In the genomic region with DNA sequence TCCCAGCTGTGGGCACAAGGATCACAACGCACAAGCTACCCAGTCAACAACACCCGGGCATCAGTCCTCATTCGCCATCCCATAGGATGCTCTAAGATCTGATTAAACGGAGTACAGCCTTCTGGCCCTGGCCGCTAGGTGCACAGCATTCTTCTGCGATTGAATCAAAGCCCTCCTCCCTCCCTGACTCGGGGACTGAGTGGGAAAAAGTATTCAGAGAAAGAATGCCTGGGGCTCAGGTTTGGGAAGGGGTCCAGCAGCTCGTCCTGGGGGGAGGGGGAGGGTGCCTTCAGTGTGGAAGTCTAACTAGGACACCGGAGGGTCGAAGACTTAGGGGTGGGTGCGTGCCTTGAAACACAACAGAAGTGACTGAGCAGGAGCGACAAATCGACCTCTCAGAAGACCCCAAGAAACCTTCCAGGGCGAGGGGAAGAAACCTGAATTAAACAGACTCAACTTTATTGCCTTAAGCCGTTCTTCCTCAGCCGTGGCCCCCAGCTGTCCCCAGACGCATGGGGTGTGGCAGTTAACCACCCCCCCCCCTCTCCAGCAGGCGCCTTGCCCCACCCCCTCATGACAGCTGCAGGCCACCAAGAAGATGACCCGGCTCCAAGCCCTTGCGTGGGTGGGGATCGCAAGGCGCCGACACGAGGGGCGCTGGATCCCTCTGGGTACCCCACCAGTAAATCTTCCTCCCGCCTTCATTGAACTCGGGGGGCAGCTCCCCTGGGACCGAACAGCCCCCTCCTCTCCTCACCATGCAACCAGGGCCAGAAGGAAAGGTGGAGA, we compare ENCODE assay signal across 8 mouse cellular contexts. TPM values are rescaled to one million over a fixed set of nuclear protein-coding genes. Genes with fewer than 3 reads are reported as not detected.
DNase-seq lines count a peak whose midpoint lies in the region; ATAC-seq lines count a peak whose summit lies in the region.

No protein-coding gene starts in this region.

- H3K9me3 ChIP-seq in megakaryocyte, embryonic 14.5 days, result peaks cover 15% of the 10 kb centered on the region
- no peaks in the 10 kb centered on the region for H3K9me3 ChIP-seq in embryonic facial prominence, embryonic 15.5 days (replicated peaks)

- WGBS in embryonic facial prominence, embryonic 15.5 days, result 2% methylated on average over 27 of the region's 28 CpGs

- no peak for ATAC-seq in megakaryocyte, adult 5-6 weeks (ENCODE audit: poor library complexity, severe bottlenecking)
- ATAC-seq in embryonic facial prominence, embryonic 15.5 days (ENCODE audit: insufficient number of reproducible peaks, low FRiP score, low TSS enrichment, low read depth), result peak; percentile 41

- H3K36me3 ChIP-seq in megakaryocyte, embryonic 14.5 days (replicated peaks; ENCODE audit: low read length), result no peaks in the 10 kb centered on the region
- H3K36me3 ChIP-seq in embryonic facial prominence, embryonic 15.5 days, result no peaks in the 10 kb centered on the region

- H3K9ac ChIP-seq in embryonic facial prominence, embryonic 15.5 days, result 0 out of 2 replicates have a peak overlapping the region, but pooled peaks have one; percentile 28

- DNase-seq in heart, postnatal 4 days, result peak; percentile 42
- peak; percentile 35 for DNase-seq in lung, postnatal 10 days
- DNase-seq in right cerebral cortex, adult 2 months (ENCODE audit: low spot score in 2 of 2), result no peak
- no peak for DNase-seq in spleen, adult 18-20 months
- no peak for DNase-seq in left cerebral cortex, adult 9 months (ENCODE audit: low spot score in 2 of 2)

- H3K27me3 ChIP-seq in megakaryocyte, embryonic 14.5 days (replicated peaks), result peaks cover 73% of the 10 kb centered on the region
- 0 out of 2 replicates have a peak, but pooled peaks cover 8% of the 10 kb centered on the region for H3K27me3 ChIP-seq in embryonic facial prominence, embryonic 15.5 days

- H3K4me1 ChIP-seq in megakaryocyte, embryonic 14.5 days, result peaks cover 25% of the 10 kb centered on the region
- H3K4me1 ChIP-seq in embryonic facial prominence, embryonic 15.5 days, result peaks cover 22% of the 10 kb centered on the region

- H3K4me2 ChIP-seq in embryonic facial prominence, embryonic 15.5 days (replicated peaks), result peak overlapping the region; percentile 83

- peak overlapping the region; percentile 77; the same call in 1 of the 2 replicates for H3K27ac ChIP-seq in embryonic facial prominence, embryonic 15.5 days (replicated peaks)

- peak overlapping the region; percentile 89 for H3K4me3 ChIP-seq in megakaryocyte, embryonic 14.5 days (replicated peaks)
- H3K4me3 ChIP-seq in embryonic facial prominence, embryonic 15.5 days (replicated peaks), result peak overlapping the region; percentile 49

RNA-seq across cellular contexts. Expression of a gene that starts 0.5 kb away (rescaled TPM):
- not detected in 2 replicates for polyA plus RNA-seq in megakaryocyte, embryonic 14.5 days (2012; ENCODE audit: insufficient read depth, low replicate concordance)
- total RNA-seq in megakaryocyte, adult 5-6 weeks (2015), result not detected in 2 replicates
- 1.3 TPM in 1 of 2 replicates, not detected in the other for total RNA-seq in megakaryocyte, adult 5-6 weeks (2017)
- 4.9 and 6.9 TPM in 2 replicates for polyA plus RNA-seq in embryonic facial prominence, embryonic 15.5 days (2015; fragmentation: Nextera tagmentation; extraction: Ambion mirVana)
- 1 to 10 TPM; 8.7 to 9.5 TPM for total RNA-seq in heart, postnatal 4 days (2021)

RNA-seq across cellular contexts. Expression of a gene that starts 25.7 kb away (rescaled TPM):
- 6.4 and 8.7 TPM in 2 replicates for polyA plus RNA-seq in megakaryocyte, embryonic 14.5 days (2012; ENCODE audit: insufficient read depth, low replicate concordance)
- not detected in 2 replicates for total RNA-seq in megakaryocyte, adult 5-6 weeks (2015)
- total RNA-seq in megakaryocyte, adult 5-6 weeks (2017), result not detected in 2 replicates
- polyA plus RNA-seq in embryonic facial prominence, embryonic 15.5 days (2015; fragmentation: Nextera tagmentation; extraction: Ambion mirVana), result 8.9 and 10.0 TPM in 2 replicates
- total RNA-seq in heart, postnatal 4 days (2021), result 1 to 10 TPM; 6.5 to 8.6 TPM

RNA-seq across cellular contexts. Expression of a gene that starts 48.3 kb away (rescaled TPM):
- polyA plus RNA-seq in megakaryocyte, embryonic 14.5 days (2012; ENCODE audit: insufficient read depth, low replicate concordance), result 2.0 and 20.5 TPM in 2 replicates
- 174 and 182 TPM in 2 replicates for total RNA-seq in megakaryocyte, adult 5-6 weeks (2015)
- total RNA-seq in megakaryocyte, adult 5-6 weeks (2017), result 86.5 and 88.9 TPM in 2 replicates
- polyA plus RNA-seq in embryonic facial prominence, embryonic 15.5 days (2015; fragmentation: Nextera tagmentation; extraction: Ambion mirVana), result 325 and 329 TPM in 2 replicates
- 100 to 1,000 TPM; 195 to 199 TPM for total RNA-seq in heart, postnatal 4 days (2021)

RNA-seq across cellular contexts. Expression of a gene that starts 48.6 kb away (rescaled TPM):
- 3.9 TPM in 1 of 2 replicates, not detected in the other for polyA plus RNA-seq in megakaryocyte, embryonic 14.5 days (2012; ENCODE audit: insufficient read depth, low replicate concordance)
- 60.9 and 69.8 TPM in 2 replicates for total RNA-seq in megakaryocyte, adult 5-6 weeks (2015)
- total RNA-seq in megakaryocyte, adult 5-6 weeks (2017), result 79.7 and 84.8 TPM in 2 replicates
- 36.6 and 41.2 TPM in 2 replicates for polyA plus RNA-seq in embryonic facial prominence, embryonic 15.5 days (2015; fragmentation: Nextera tagmentation; extraction: Ambion mirVana)
- total RNA-seq in heart, postnatal 4 days (2021), result 10 to 100 TPM; 20.6 to 22.2 TPM

Comparison
In these comparisons a context has a peak if more than half of its experiments do, and no peak if none do; other contexts are left out.
1. DNase-seq: peak in heart, postnatal 4 days (single experiment) and lung, postnatal 10 days (single experiment); none in right cerebral cortex, adult 2 months (0 of 2), spleen, adult 18-20 months (0 of 2) and left cerebral cortex, adult 9 months (0 of 2).
2. RNA of a gene that starts 0.5 kb away (total RNA-seq): 8.7 to 9.5 TPM in heart, postnatal 4 days; 1.3 TPM in megakaryocyte, adult 5-6 weeks; every median in the first group is over 4 times any median in the second.
3. RNA of a gene that starts 25.7 kb away (total RNA-seq): 6.5 to 8.6 TPM in heart, postnatal 4 days; not detected in megakaryocyte, adult 5-6 weeks; every median in the first group is over 4 times any median in the second.